Mouse (Mus musculus): ENCODE data around the gene Birc3. TPM values are rescaled to one million over a fixed set of nuclear protein-coding genes. Genes with fewer than 3 reads are reported as not detected.
"Not testable (repeated sequence)": the region's sequence is repeated elsewhere in the genome, so short reads cannot be mapped to it uniquely, and the experiment has no call there.

The Birc3 gene
- polyA plus RNA-seq, 1 experiment from 2014 or later: 11.7 TPM

GRCm38 (mm10) chr9:7855374-7855773, 17.6 kb downstream of the Birc3 start:
- no peaks in the 10 kb centered on the region for H3K36me3 ChIP-seq
- no peak overlapping the region for H3K4me3 ChIP-seq (replicated peaks)
- 56% methylated on average over 1 of the region's 1 CpGs for WGBS
- H3K9ac ChIP-seq: no peak overlapping the region
- no peak overlapping the region for H3K4me2 ChIP-seq (replicated peaks)
- ATAC-seq: peak; percentile 73
- H3K4me1 ChIP-seq (replicated peaks): 0 out of 2 replicates have a peak, but pooled peaks cover 2% of the 10 kb centered on the region
- no peaks in the 10 kb centered on the region for H3K27me3 ChIP-seq (replicated peaks)
- H3K27ac ChIP-seq: no peak overlapping the region
- no peaks in the 10 kb centered on the region for H3K9me3 ChIP-seq

- H3K27ac ChIP-seq; H3K36me3 ChIP-seq; ATAC-seq; H3K9ac ChIP-seq; H3K4me1 ChIP-seq (replicated peaks); H3K4me3 ChIP-seq (replicated peaks); H3K27me3 ChIP-seq (replicated peaks); H3K4me2 ChIP-seq (replicated peaks); H3K9me3 ChIP-seq: not testable (repeated sequence)
- 82% methylated on average over 14 of the region's 14 CpGs for WGBS
Observed at GRCm38 (mm10) chr9:7854196-7854595, 18.8 kb downstream of the Birc3 start.

- ATAC-seq: peak; percentile 54; the same call in 1 of the 2 replicates
Observed at GRCm38 (mm10) chr9:7852346-7853230, 20.4 kb downstream of the Birc3 start.

GRCm38 (mm10) chr9:7851841-7852240, 21.1 kb downstream of the Birc3 start:
- WGBS: 90% methylated on average over 8 of the region's 8 CpGs
- no peak overlapping the region for H3K4me3 ChIP-seq (replicated peaks)
- no peaks in the 10 kb centered on the region for H3K9me3 ChIP-seq
- no peak overlapping the region for H3K9ac ChIP-seq
- H3K27me3 ChIP-seq (replicated peaks): no peaks in the 10 kb centered on the region
- no peak overlapping the region for H3K4me2 ChIP-seq (replicated peaks)
- H3K27ac ChIP-seq: no peak overlapping the region
- H3K4me1 ChIP-seq (replicated peaks): 0 out of 2 replicates have a peak, but pooled peaks cover 2% of the 10 kb centered on the region
- no peak for ATAC-seq
- H3K36me3 ChIP-seq: no peaks in the 10 kb centered on the region

More at GRCm38 (mm10) chr9:7852346-7853230, 20.4 kb downstream of the Birc3 start:
- H3K4me3 ChIP-seq (replicated peaks): no peak overlapping the region
- no peak overlapping the region for H3K27ac ChIP-seq
- 0 out of 2 replicates have a peak, but pooled peaks cover 2% of the 10 kb centered on the region for H3K4me1 ChIP-seq (replicated peaks)
- no peaks in the 10 kb centered on the region for H3K27me3 ChIP-seq (replicated peaks)
- H3K36me3 ChIP-seq: no peaks in the 10 kb centered on the region
- H3K4me2 ChIP-seq (replicated peaks): no peak overlapping the region
- no peak overlapping the region for H3K9ac ChIP-seq
- WGBS: 70% methylated on average over 4 of the region's 4 CpGs
- H3K9me3 ChIP-seq: no peaks in the 10 kb centered on the region

GRCm38 (mm10) chr9:7848191-7848590, 24.8 kb downstream of the Birc3 start:
- Histone ChIP-seq H3K4me3 (replicated peaks) (no peak overlapping the region), H3K9me3 (no peaks in the 10 kb centered on the region), H3K9ac (no peak overlapping the region), H3K4me1 (replicated peaks) (no peaks in the 10 kb centered on the region), H3K4me2 (replicated peaks) (no peak overlapping the region), H3K36me3 (no peaks in the 10 kb centered on the region), H3K27ac (no peak overlapping the region), H3K27me3 (replicated peaks) (no peaks in the 10 kb centered on the region)
- ATAC-seq: no peak
- 93% methylated on average over 18 of the region's 18 CpGs for WGBS

- no peak overlapping the region for H3K4me3 ChIP-seq (replicated peaks)
- 87% methylated on average over 1 of the region's 1 CpGs for WGBS
- no peak overlapping the region for H3K27ac ChIP-seq
- ATAC-seq: no peak
- no peak overlapping the region for H3K9ac ChIP-seq
- no peaks in the 10 kb centered on the region for H3K27me3 ChIP-seq (replicated peaks)
- no peaks in the 10 kb centered on the region for H3K4me1 ChIP-seq (replicated peaks)
- H3K36me3 ChIP-seq: no peaks in the 10 kb centered on the region
- no peaks in the 10 kb centered on the region for H3K9me3 ChIP-seq
- no peak overlapping the region for H3K4me2 ChIP-seq (replicated peaks)
Observed at GRCm38 (mm10) chr9:7846667-7847199, 26.3 kb downstream of the Birc3 start.

GRCm38 (mm10) chr9:7845216-7845895, 27.6 kb downstream of the Birc3 start:
- Histone ChIP-seq H3K36me3 (no peaks in the 10 kb centered on the region), H3K27me3 (replicated peaks) (no peaks in the 10 kb centered on the region), H3K9me3 (no peaks in the 10 kb centered on the region), H3K27ac (no peak overlapping the region), H3K4me3 (replicated peaks) (no peak overlapping the region), H3K4me1 (replicated peaks) (no peaks in the 10 kb centered on the region), H3K9ac (no peak overlapping the region), H3K4me2 (replicated peaks) (no peak overlapping the region)
- WGBS: 55% methylated on average over 4 of the region's 4 CpGs
- ATAC-seq: peak; percentile 81

GRCm38 (mm10) chr9:7841221-7841620, 31.8 kb downstream of the Birc3 start:
- Histone ChIP-seq H3K9me3 (no peaks in the 10 kb centered on the region), H3K4me2 (replicated peaks) (no peak overlapping the region), H3K4me3 (replicated peaks) (no peak overlapping the region), H3K36me3 (no peaks in the 10 kb centered on the region), H3K4me1 (replicated peaks) (no peaks in the 10 kb centered on the region), H3K9ac (no peak overlapping the region), H3K27me3 (replicated peaks) (no peaks in the 10 kb centered on the region), H3K27ac (no peak overlapping the region)
- 71% methylated on average over 6 of the region's 6 CpGs for WGBS
- no peak for ATAC-seq

- 10% methylated on average over 14 of the region's 14 CpGs for WGBS
- peaks cover 6% of the 10 kb centered on the region; the same call in 1 of the 2 replicates for H3K4me1 ChIP-seq (replicated peaks)
- H3K27me3 ChIP-seq (replicated peaks): no peaks in the 10 kb centered on the region
- H3K4me3 ChIP-seq (replicated peaks): peak overlapping the region; percentile 62
- peak overlapping the region; percentile 81 for H3K9ac ChIP-seq
- peak; percentile 7 for ATAC-seq
- H3K36me3 ChIP-seq: 0 out of 2 replicates have a peak, but pooled peaks cover 3% of the 10 kb centered on the region
- peak overlapping the region; percentile 99 for H3K27ac ChIP-seq
- no peaks in the 10 kb centered on the region for H3K9me3 ChIP-seq
- peak overlapping the region; percentile 59 for H3K4me2 ChIP-seq (replicated peaks)
Observed at GRCm38 (mm10) chr9:7837806-7838440, 35.1 kb downstream of the Birc3 start.

GRCm38 (mm10) chr9:7836905-7837805, 35.8 kb downstream of the Birc3 start, which contains the start of gene Birc2:
TSS of gene Birc2 (minus strand) at chr9:7837064.
- H3K4me1 ChIP-seq (replicated peaks): peaks cover 6% of the 10 kb centered on the region; the same call in 1 of the 2 replicates
- H3K4me2 ChIP-seq (replicated peaks): peak within 1 kb of the TSS; percentile 59
- H3K4me3 ChIP-seq (replicated peaks): peak within 1 kb of the TSS; percentile 62
- H3K9me3 ChIP-seq: no peaks in the 10 kb centered on the region
- peak within 1 kb of the TSS; percentile 99 for H3K27ac ChIP-seq
- under 1% methylated on average over 68 of the region's 68 CpGs for WGBS
- 0 out of 2 replicates have a peak, but pooled peaks cover 3% of the 10 kb centered on the region for H3K36me3 ChIP-seq
- peak; percentile 98 for ATAC-seq
- H3K27me3 ChIP-seq (replicated peaks): no peaks in the 10 kb centered on the region
- H3K9ac ChIP-seq: peak within 1 kb of the TSS; percentile 81

- Histone ChIP-seq H3K4me1 (replicated peaks) (peaks cover 6% of the 10 kb centered on the region; the same call in 1 of the 2 replicates), H3K27me3 (replicated peaks) (no peaks in the 10 kb centered on the region), H3K4me2 (replicated peaks) (peak overlapping the region; percentile 54), H3K9ac (peak overlapping the region; percentile 72), H3K4me3 (replicated peaks) (peak overlapping the region; percentile 62), H3K27ac (peak overlapping the region; percentile 99), H3K9me3 (no peaks in the 10 kb centered on the region), H3K36me3 (0 out of 2 replicates have a peak, but pooled peaks cover 3% of the 10 kb centered on the region)
- ATAC-seq: peak; percentile 52
- under 1% methylated on average over 16 of the region's 16 CpGs for WGBS
Observed at GRCm38 (mm10) chr9:7836331-7836730, 36.7 kb downstream of the Birc3 start.
